13 mouse cellular contexts compared by ENCODE assay signal in genomic region chr13:21035011-21035410, GRCm38 (mm10). TPM values are rescaled to one million over a fixed set of nuclear protein-coding genes. Genes with fewer than 3 reads are reported as not detected.
DNase-seq lines count a peak whose midpoint lies in the region; ATAC-seq and TF ChIP-seq lines count a peak whose summit lies in the region.
"Had no signal": no experiment of that assay in that cellular context is flagged by ENCODE, and none has a peak within 500 bp of the region (broad histone marks: within the 10 kb centered on the region; RNA-seq: fewer than 3 reads in every experiment).

No protein-coding gene starts in this region.

- H3K79me2 ChIP-seq in heart, adult 2 months (replicated peaks; ENCODE audit: control insufficient read depth, insufficient read depth, low read length): no peaks in the 10 kb centered on the region

- 69% methylated on average over 3 of the region's 3 CpGs for WGBS in heart, adult 2 months
- 78% methylated on average over 3 of the region's 3 CpGs for WGBS in forebrain, postnatal 0 days
- WGBS in limb, embryonic 10.5 days: 84% methylated on average over 3 of the region's 3 CpGs

- no peaks in the 10 kb centered on the region for H3K27me3 ChIP-seq in heart, adult 2 months (ENCODE audit: control insufficient read depth, insufficient read depth, low read length)
- H3K27me3 ChIP-seq in forebrain, postnatal 0 days (ENCODE audit: insufficient read depth, low read length): no peaks in the 10 kb centered on the region
- H3K27me3 ChIP-seq in limb, embryonic 10.5 days (ENCODE audit: low read depth, poor library complexity, severe bottlenecking): no peaks in the 10 kb centered on the region
- H3K27me3 ChIP-seq: limb, embryonic 15.5 days had no signal

- no peaks in the 10 kb centered on the region for H3K4me1 ChIP-seq in heart, adult 2 months (ENCODE audit: control insufficient read depth, insufficient read depth, low read length)
- no peaks in the 10 kb centered on the region for H3K4me1 ChIP-seq in forebrain, postnatal 0 days (ENCODE audit: insufficient read depth)
- no peaks in the 10 kb centered on the region for H3K4me1 ChIP-seq in limb, embryonic 10.5 days
- H3K4me1 ChIP-seq: limb, embryonic 15.5 days had no signal

- TF ChIP-seq POLR2A in heart, adult 2 months (IDR thresholded peaks at IDR 0.05; ENCODE audit: insufficient read depth, low read depth, low read length): no peak

- no peak overlapping the region for H3K4me2 ChIP-seq in forebrain, postnatal 0 days (ENCODE audit: low read depth)
- H3K4me2 ChIP-seq: limb, embryonic 15.5 days had no signal

- H3K4me3 ChIP-seq in heart, adult 2 months: no peak overlapping the region
- no peak overlapping the region for H3K4me3 ChIP-seq in forebrain, postnatal 0 days (ENCODE audit: low read depth, low read length)
- H3K4me3 ChIP-seq in limb, embryonic 10.5 days: no peak overlapping the region
- H3K4me3 ChIP-seq: limb, embryonic 15.5 days had no signal

- no peak overlapping the region for H3K27ac ChIP-seq in heart, adult 2 months
- H3K27ac ChIP-seq in forebrain, postnatal 0 days (ENCODE audit: low read depth, low read length): no peak overlapping the region
- no peak overlapping the region for H3K27ac ChIP-seq in limb, embryonic 10.5 days
- H3K27ac ChIP-seq: limb, embryonic 15.5 days had no signal

- H3K9ac ChIP-seq in heart, adult 2 months (ENCODE audit: low read depth, low read length): no peak overlapping the region
- no peak overlapping the region for H3K9ac ChIP-seq in forebrain, postnatal 0 days
- H3K9ac ChIP-seq: limb, embryonic 15.5 days had no signal

- intact Hi-C loops in heart, adult 2 months (cut with DNase I): loop anchor here (2.0 to 5.0 kb wide), 3 partner anchors 94 to 736 kb away; no protein-coding TSS in a partner anchor
- intact Hi-C loops in heart, postnatal 14 days (cut with DNase I): loop anchor here (2.0 to 5.0 kb wide), 3 partner anchors 93 to 738 kb away; no protein-coding TSS in a partner anchor

- H3K9me3 ChIP-seq in forebrain, postnatal 0 days (ENCODE audit: low read length): no peaks in the 10 kb centered on the region
- H3K9me3 ChIP-seq in limb, embryonic 10.5 days (replicated peaks): no peaks in the 10 kb centered on the region
- H3K9me3 ChIP-seq: limb, embryonic 15.5 days had no signal

- DNase-seq in heart, adult 2 months: no peak
- DNase-seq in heart, postnatal 14 days: no peak
- peak; percentile 34 for DNase-seq in 416B (ENCODE audit: low read depth)
- DNase-seq in MN1 (ENCODE audit: low spot score): peak; percentile 10
- DNase-seq in forebrain, postnatal 0 days: peak; percentile 66
- no peak for DNase-seq in limb, embryonic 10.5 days (ENCODE audit: low spot score)
- DNase-seq: heart, postnatal 36 days had no signal

- TF ChIP-seq CTCF in heart, adult 2 months (IDR thresholded peaks at IDR 0.05): peak; percentile 63
- peak; percentile 84 for TF ChIP-seq CTCF in forebrain, postnatal 0 days (IDR thresholded peaks at IDR 0.05; ENCODE audit: low read depth)

- ATAC-seq in forebrain, postnatal 0 days: peak; percentile 66; the same call in 1 of the 2 replicates
- no peak for ATAC-seq in erythroblast, adult 5-6 weeks (replicated peaks; ENCODE audit: low FRiP score, poor library complexity, severe bottlenecking)
- ATAC-seq in megakaryocyte progenitor cell, adult 5-6 weeks (replicated peaks; ENCODE audit: poor library complexity): no peak

- TF ChIP-seq EP300 in heart, adult 2 months (IDR thresholded peaks at IDR 0.05; ENCODE audit: insufficient read depth, low read depth, low read length): no peak

- no peaks in the 10 kb centered on the region for H3K36me3 ChIP-seq in heart, adult 2 months (ENCODE audit: control insufficient read depth, insufficient read depth, low read length)
- no peaks in the 10 kb centered on the region for H3K36me3 ChIP-seq in forebrain, postnatal 0 days (ENCODE audit: insufficient read depth)
- no peaks in the 10 kb centered on the region for H3K36me3 ChIP-seq in limb, embryonic 10.5 days
- H3K36me3 ChIP-seq: limb, embryonic 15.5 days had no signal

RNA-seq across cellular contexts. Expression of gene Olfr1370, which starts 39.7 kb away (rescaled TPM):
- total RNA-seq in heart, adult 2 months (2021): not detected
- polyA plus RNA-seq in heart, adult 2 months (2012; rRNA removed): not detected in 2 replicates
- total RNA-seq in heart, postnatal 14 days (2021): not detected
- total RNA-seq in forebrain, postnatal 0 days (2014; rRNA removed): not detected in 2 replicates
- not detected in 2 replicates for polyA plus RNA-seq in forebrain, postnatal 0 days (2015; fragmentation: Nextera tagmentation; extraction: Ambion mirVana)
- total RNA-seq in erythroblast, adult 5-6 weeks (2015; ENCODE audit: low replicate concordance): not detected in 2 replicates
- 0.14 TPM in 1 of 2 replicates, not detected in the other for total RNA-seq in erythroblast, adult 5-6 weeks (2017; ENCODE audit: low replicate concordance)
- polyA plus RNA-seq in limb, embryonic 10.5 days (2016; fragmentation: Nextera tagmentation; extraction: Ambion mirVana): not detected in 2 replicates
- not detected in 2 replicates for total RNA-seq in megakaryocyte progenitor cell, adult 5-6 weeks (2015)
- not detected in 2 replicates for total RNA-seq in megakaryocyte progenitor cell, adult 5-6 weeks (2017)
- total RNA-seq: gastrocnemius, adult 18-20 months; heart, postnatal 36 days had no signal
- polyA plus RNA-seq: large intestine, adult 2 months; limb, embryonic 15.5 days; urinary bladder, adult 2 months had no signal

Comparison
In these comparisons a context has a peak if more than half of its experiments do, and no peak if none do; other contexts are left out.
1. DNase-seq: peak in 416B (single experiment), MN1 (single experiment) and forebrain, postnatal 0 days (single experiment); none in heart, adult 2 months (0 of 2), heart, postnatal 14 days (0 of 2) and limb, embryonic 10.5 days (single experiment).